Mouse (Mus musculus) forebrain, postnatal 0 days (tissue): ENCODE results near the gene Vezf1. TPM values are rescaled to one million over a fixed set of nuclear protein-coding genes. Genes with fewer than 3 reads are reported as not detected.

Source experiments
- ATAC-seq: fragments of 200-750 bp; cut with Nextera tagmentation; 2 replicates; pipeline ENCODE4 v1.8.0; 2017; ENCODE audit warnings: mild to moderate bottlenecking, moderate library complexity
- DNase-seq: peaks from one replicate; pipeline ENCODE4 v3.0.0-alpha.2; 2015
- H3K27ac ChIP-seq: fragments of 300-500 bp; sonication (generic); 2 replicates; pipeline ENCODE4 v1.5.1; 2014; ENCODE audit warnings: low read depth, mild to moderate bottlenecking, antibody characterized with exemption, low read length, moderate library complexity, mixed read lengths
- H3K27me3 ChIP-seq: fragments of 300-500 bp; sonication (generic); 2 replicates; pipeline ENCODE4 v1.6.1; 2014; ENCODE audit warnings: mild to moderate bottlenecking, low read length, mixed read lengths; ENCODE audit not compliant: insufficient read depth
- H3K36me3 ChIP-seq: fragments of 300-500 bp; sonication (generic); 2 replicates; pipeline ENCODE4 v1.6.1; 2014; ENCODE audit warnings: mild to moderate bottlenecking, moderate library complexity; ENCODE audit not compliant: insufficient read depth
- H3K4me1 ChIP-seq: fragments of 300-500 bp; sonication (generic); 2 replicates; pipeline ENCODE4 v1.6.1; 2014; ENCODE audit warnings: antibody characterized with exemption; ENCODE audit not compliant: insufficient read depth
- H3K4me2 ChIP-seq: fragments of 300-500 bp; sonication (generic); 2 replicates; pipeline ENCODE4 v1.6.1; 2014; ENCODE audit warnings: low read depth, mild to moderate bottlenecking, moderate library complexity
- H3K4me3 ChIP-seq: fragments of 300-500 bp; sonication (generic); 2 replicates; pipeline ENCODE4 v1.5.1; 2014; ENCODE audit warnings: low read depth, low read length, mixed read lengths
- H3K9ac ChIP-seq: fragments of 300-500 bp; sonication (generic); 2 replicates; pipeline ENCODE4 v1.6.1; 2014; ENCODE audit warnings: mild to moderate bottlenecking
- H3K9me3 ChIP-seq: fragments of 300-500 bp; sonication (generic); 2 replicates; pipeline ENCODE4 v1.6.1; 2016; ENCODE audit warnings: low read length
- CTCF ChIP-seq: sonication (generic); IDR thresholded peaks from 2 replicates; pipeline ENCODE4 v1.5.1; 2016; ENCODE audit warnings: antibody characterized with exemption, control low read depth, low read depth
- WGBS: fragments of 180-500 bp; shearing (Covaris S2); extraction: QIAGEN DNeasy Blood & Tissue Kit; methylation state at CpG from one replicate; pipeline ENCODE4 v1.1.7; 2014; 5-methylcytosine and 5-hydroxymethylcytosine counted together
- polyA plus RNA-seq: library from polyadenylated mRNA; unstranded; fragments of >200 nt; fragmentation: Nextera tagmentation; extraction: Ambion mirVana; gene quantifications from 2 replicates; pipeline ENCODE4 v1.2.1, GENCODE M21; 2015
- total RNA-seq: library from RNA; depleted of rRNA; stranded (reverse); fragments of >200 nt; gene quantifications from 2 replicates; pipeline ENCODE4 v1.2.3, GENCODE M21; 2014

The Vezf1 gene
- total and polyA plus RNA-seq, 2 experiments from 2014 or later: 34.6 to 43.7 TPM

- Histone ChIP-seq H3K4me2 (no peak overlapping the region), H3K36me3 (no peaks in the 10 kb centered on the region), H3K4me1 (peaks cover 18% of the 10 kb centered on the region), H3K9ac (no peak overlapping the region), H3K9me3 (no peaks in the 10 kb centered on the region), H3K27me3 (no peaks in the 10 kb centered on the region), H3K27ac (peak overlapping the region; percentile 54; the same call in 1 of the 2 replicates), H3K4me3 (no peak overlapping the region)
- no peak for TF ChIP-seq CTCF
- ATAC-seq (peak; percentile 15; the same call in 1 of the 2 replicates), DNase-seq (peak; percentile 39)
- WGBS: 34% methylated on average over 8 of the region's 8 CpGs
These were observed 46.8 kb downstream of the Vezf1 start for GRCm38 (mm10) chr11:88114871-88115301.

GRCm38 (mm10) chr11:88116568-88116967 is 48.5 kb downstream of the Vezf1 start:
- 76% methylated on average over 6 of the region's 6 CpGs for WGBS
- no peaks in the 10 kb centered on the region for H3K27me3 ChIP-seq
- H3K4me1 ChIP-seq: peaks cover 21% of the 10 kb centered on the region
- no peak overlapping the region for H3K4me3 ChIP-seq
- no peak overlapping the region for H3K4me2 ChIP-seq
- no peaks in the 10 kb centered on the region for H3K36me3 ChIP-seq
- TF ChIP-seq CTCF: no peak
- no peak overlapping the region for H3K9ac ChIP-seq
- DNase-seq (no peak), ATAC-seq (no peak)
- no peaks in the 10 kb centered on the region for H3K9me3 ChIP-seq
- H3K27ac ChIP-seq: no peak overlapping the region

GRCm38 (mm10) chr11:88117356-88118090 is 49.4 kb downstream of the Vezf1 start:
- H3K4me2 ChIP-seq: no peak overlapping the region
- no peak for TF ChIP-seq CTCF
- no peak overlapping the region for H3K4me3 ChIP-seq
- WGBS: 68% methylated on average over 10 of the region's 10 CpGs
- H3K9ac ChIP-seq: no peak overlapping the region
- H3K36me3 ChIP-seq: no peaks in the 10 kb centered on the region
- H3K27ac ChIP-seq: peak overlapping the region; percentile 84; the same call in 1 of the 2 replicates
- ATAC-seq (no peak), DNase-seq (no peak)
- H3K27me3 ChIP-seq: no peaks in the 10 kb centered on the region
- H3K9me3 ChIP-seq: no peaks in the 10 kb centered on the region
- peaks cover 21% of the 10 kb centered on the region for H3K4me1 ChIP-seq

GRCm38 (mm10) chr11:88118091-88118440 is 50.0 kb downstream of the Vezf1 start:
- Histone ChIP-seq H3K9me3 (no peaks in the 10 kb centered on the region), H3K4me2 (no peak overlapping the region), H3K9ac (no peak overlapping the region), H3K27me3 (no peaks in the 10 kb centered on the region), H3K36me3 (no peaks in the 10 kb centered on the region), H3K27ac (peak overlapping the region; percentile 84), H3K4me3 (no peak overlapping the region), H3K4me1 (peaks cover 21% of the 10 kb centered on the region)
- TF ChIP-seq CTCF: no peak
- ATAC-seq: no peak
- no peak for DNase-seq
- WGBS: 40% methylated on average over 6 of the region's 6 CpGs

GRCm38 (mm10) chr11:88118817-88119642 is 51.0 kb downstream of the Vezf1 start:
- TF ChIP-seq CTCF: no peak
- peak overlapping the region; percentile 22 for H3K9ac ChIP-seq
- no peak overlapping the region for H3K4me3 ChIP-seq
- ATAC-seq (peak; percentile 88), DNase-seq (peak; percentile 78)
- peak overlapping the region; percentile 84 for H3K27ac ChIP-seq
- no peak overlapping the region for H3K4me2 ChIP-seq
- H3K9me3 ChIP-seq: no peaks in the 10 kb centered on the region
- no peaks in the 10 kb centered on the region for H3K27me3 ChIP-seq
- peaks cover 21% of the 10 kb centered on the region for H3K4me1 ChIP-seq
- WGBS: 6% methylated on average over 8 of the region's 8 CpGs
- no peaks in the 10 kb centered on the region for H3K36me3 ChIP-seq

GRCm38 (mm10) chr11:88122545-88122944 is 54.5 kb downstream of the Vezf1 start:
- TF ChIP-seq CTCF: no peak
- ATAC-seq (no peak), DNase-seq (no peak)
- Histone ChIP-seq H3K9me3 (no peaks in the 10 kb centered on the region), H3K36me3 (no peaks in the 10 kb centered on the region), H3K9ac (no peak overlapping the region), H3K4me2 (no peak overlapping the region), H3K27me3 (no peaks in the 10 kb centered on the region), H3K27ac (0 out of 2 replicates have a peak overlapping the region, but pooled peaks have one; percentile 4), H3K4me1 (peaks cover 21% of the 10 kb centered on the region), H3K4me3 (no peak overlapping the region)
- 40% methylated on average over 5 of the region's 5 CpGs for WGBS

GRCm38 (mm10) chr11:88123021-88123420 is 54.9 kb downstream of the Vezf1 start:
- Histone ChIP-seq H3K9ac (no peak overlapping the region), H3K4me3 (no peak overlapping the region), H3K4me2 (no peak overlapping the region), H3K27ac (no peak overlapping the region), H3K36me3 (no peaks in the 10 kb centered on the region), H3K27me3 (no peaks in the 10 kb centered on the region), H3K9me3 (no peaks in the 10 kb centered on the region), H3K4me1 (peaks cover 21% of the 10 kb centered on the region)
- DNase-seq (no peak), ATAC-seq (no peak)
- TF ChIP-seq CTCF: no peak
- WGBS: 72% methylated on average over 5 of the region's 5 CpGs
